Mouse (Mus musculus): Measurements from ENCODE around the gene Zdhhc18.

- no peak for TF ChIP-seq POLR2A (IDR thresholded peaks at IDR 0.05; ENCODE audit: low read depth, low read length)
- no peak for TF ChIP-seq CTCF (conservative IDR thresholded peaks at IDR 0.05; ENCODE audit: insufficient read depth, insufficient read length, low read depth, low read length)
Measured at GRCm38 (mm10) chr4:133557041-133557717, 92.8 kb downstream of the Zdhhc18 start.

Measured in kidney, adult 2 months (tissue).